Mouse (Mus musculus) heart, postnatal 25 days (tissue): ENCODE results near the gene Cavin1. TPM values are rescaled to one million over a fixed set of nuclear protein-coding genes. Genes with fewer than 3 reads are reported as not detected.

Experiments
- DNase-seq: peaks from one replicate; pipeline ENCODE4 v3.0.0; 2022; ENCODE audit warnings: low spot score
- intact Hi-C: fragments of 180-260 bp; cut with DNase I; formaldehyde crosslinking; loops from one replicate; pipeline ENCODE4 v1.15.1; 2025
- total RNA-seq, 2 experiments: library from RNA; stranded (reverse); gene quantifications; 2 replicates each; pipeline ENCODE4 v1.2.3; 2021

Gene Cavin1
- total RNA-seq, 2 experiments from 2014 or later, result 275 to 277 TPM

DNA sequence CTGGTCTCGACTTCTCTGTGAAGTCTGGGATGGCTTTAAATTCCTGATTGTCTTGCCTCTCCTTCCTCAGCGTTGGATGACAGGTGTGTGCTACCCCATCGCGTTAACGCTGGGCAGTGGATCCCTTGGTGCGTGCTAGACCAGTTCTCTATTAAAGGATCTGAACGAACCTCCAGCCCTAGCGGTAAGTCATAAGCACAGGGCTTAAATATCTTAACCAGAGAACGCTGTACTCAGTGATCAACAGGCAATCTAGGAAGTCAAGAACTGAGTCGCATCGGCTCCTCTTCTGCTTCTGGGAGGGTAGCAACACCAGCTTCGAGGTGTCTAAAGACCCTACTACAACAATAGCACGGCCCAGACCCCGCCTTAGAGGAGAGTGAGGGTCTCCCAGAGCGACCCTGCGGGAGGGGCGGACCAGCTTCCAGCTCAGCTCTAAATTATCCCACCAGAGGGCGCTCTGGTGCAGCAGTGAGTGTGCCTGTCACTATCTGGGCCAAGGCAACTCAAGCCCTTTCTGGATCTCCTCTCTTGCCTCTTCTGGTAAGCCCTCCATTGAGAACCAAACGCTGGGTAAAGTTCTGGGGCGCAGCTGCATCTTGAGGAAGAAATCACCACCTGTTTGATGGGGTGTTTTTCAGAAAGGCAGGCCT lies 12.6 kb upstream of the Cavin1 start:
- peak; percentile 49 for DNase-seq
- intact Hi-C loops, result loop anchor here (2.0 to 5.0 kb wide), 4 partner anchors 34 to 194 kb away; partner anchors contain the start of gene Ccr10

DNA sequence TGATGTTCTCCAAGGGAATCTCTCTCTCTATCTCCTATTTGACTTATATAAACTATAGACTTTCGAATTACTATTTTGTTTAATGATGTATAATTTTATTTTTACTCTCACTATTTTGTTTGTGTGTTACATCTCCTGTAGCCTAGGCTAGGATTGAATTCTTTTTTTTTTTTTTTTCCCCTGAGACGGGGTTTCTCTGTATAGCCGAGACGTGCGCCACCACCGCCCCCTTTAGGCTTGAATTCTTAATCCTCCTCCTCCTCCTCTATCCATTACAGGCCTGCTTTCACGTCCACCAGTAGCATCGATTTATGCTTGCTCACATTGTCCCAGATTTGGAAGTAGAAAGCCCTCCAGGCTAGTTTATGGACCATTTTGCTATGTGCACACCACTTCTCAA lies 11.4 kb upstream of the Cavin1 start:
- intact Hi-C loops, result loop anchor here (2.0 to 5.0 kb wide), 4 partner anchors 35 to 195 kb away; partner anchors contain the start of gene Ccr10
- DNase-seq, result no peak

DNA sequence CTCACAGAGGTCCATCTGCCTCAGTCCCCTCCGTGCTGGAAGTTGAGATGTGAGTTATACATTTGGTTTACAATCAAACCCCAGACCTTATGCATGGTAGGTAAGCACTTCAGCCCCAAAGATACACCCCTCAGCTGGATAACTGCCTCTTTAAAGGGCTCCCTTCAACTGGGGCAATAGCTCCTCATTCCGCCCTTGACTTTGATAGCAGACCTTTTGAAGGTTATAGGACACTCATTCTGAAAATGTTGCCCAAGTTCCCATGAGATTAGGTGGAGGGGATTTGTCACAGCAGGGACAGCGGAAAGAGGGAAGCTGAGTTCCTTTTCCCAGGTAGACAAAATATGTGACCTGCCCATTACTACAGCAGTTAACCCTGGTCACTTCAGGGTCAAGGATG lies 10.5 kb upstream of the Cavin1 start:
- no peak for DNase-seq
- intact Hi-C loops, result loop anchor here (5.0 kb wide), 2 partner anchors 36 to 196 kb away; partner anchors contain the start of gene Ccr10

DNA sequence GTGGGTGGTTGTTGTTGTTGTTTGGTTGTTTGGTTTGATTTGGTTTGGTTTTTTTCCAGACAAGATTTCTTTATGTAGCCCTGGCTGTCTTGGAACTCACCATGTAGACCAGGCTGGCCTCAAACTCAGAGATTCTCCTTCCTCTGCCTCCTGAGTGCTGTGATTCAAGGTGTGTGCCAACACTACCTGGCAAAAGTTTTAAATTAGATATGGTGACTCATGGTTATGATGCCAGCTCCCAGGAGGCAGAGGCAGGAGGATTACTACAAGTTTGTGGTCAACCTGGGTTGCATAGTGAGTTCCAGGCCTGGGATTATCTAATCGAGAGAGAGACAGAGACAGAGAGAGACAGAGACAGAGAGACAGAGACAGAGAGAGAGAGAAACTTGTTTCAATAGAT lies 9.8 kb upstream of the Cavin1 start:
- intact Hi-C loops, result loop anchor here (5.0 kb wide), 2 partner anchors 37 to 197 kb away; partner anchors contain the start of gene Ccr10
- DNase-seq, result no peak

DNA sequence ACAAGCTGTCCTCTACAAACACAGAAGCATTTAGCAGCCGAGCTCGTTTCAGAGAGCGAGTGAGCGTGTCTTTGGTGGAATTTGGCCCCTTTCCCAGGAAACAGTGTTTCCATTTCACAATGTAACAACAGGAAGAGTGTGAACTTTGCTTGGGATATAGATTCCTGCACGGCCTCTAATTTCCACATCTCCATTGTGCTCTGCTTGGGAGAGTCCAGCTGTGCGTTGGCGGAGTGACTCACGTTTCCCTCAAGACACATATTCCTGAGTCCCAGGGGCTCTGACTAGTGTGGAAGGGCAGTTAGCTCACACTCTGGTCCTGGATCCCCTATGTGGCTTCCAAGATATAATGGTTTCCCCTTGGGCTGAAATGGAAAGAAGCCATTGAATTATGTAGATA lies 9.2 kb upstream of the Cavin1 start:
- intact Hi-C loops, result loop anchor here (5.0 kb wide), 2 partner anchors 37 to 197 kb away; partner anchors contain the start of gene Ccr10
- DNase-seq, result peak; percentile 51

DNA sequence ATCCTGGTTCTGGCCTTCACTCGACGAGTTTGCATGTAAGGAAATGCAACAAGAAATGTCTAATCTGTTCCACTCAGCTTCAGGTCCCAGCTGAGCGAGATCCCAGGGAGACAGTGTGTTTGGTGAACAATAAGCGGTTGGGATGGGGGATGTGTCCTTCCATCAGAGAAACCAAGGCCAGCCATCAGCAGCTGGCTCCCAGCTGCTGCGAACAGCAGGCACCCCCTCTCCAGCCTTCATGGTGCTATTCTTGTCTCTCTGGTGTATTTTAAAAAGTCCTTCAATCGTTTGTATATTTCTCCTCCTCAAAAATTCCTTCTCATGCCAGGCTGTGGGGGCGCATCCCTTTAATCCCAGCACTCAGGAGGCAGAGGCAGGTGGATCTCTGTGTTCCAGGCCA lies 4.6 kb upstream of the Cavin1 start:
- intact Hi-C loops, result no loop called here
- DNase-seq, result no peak

DNA sequence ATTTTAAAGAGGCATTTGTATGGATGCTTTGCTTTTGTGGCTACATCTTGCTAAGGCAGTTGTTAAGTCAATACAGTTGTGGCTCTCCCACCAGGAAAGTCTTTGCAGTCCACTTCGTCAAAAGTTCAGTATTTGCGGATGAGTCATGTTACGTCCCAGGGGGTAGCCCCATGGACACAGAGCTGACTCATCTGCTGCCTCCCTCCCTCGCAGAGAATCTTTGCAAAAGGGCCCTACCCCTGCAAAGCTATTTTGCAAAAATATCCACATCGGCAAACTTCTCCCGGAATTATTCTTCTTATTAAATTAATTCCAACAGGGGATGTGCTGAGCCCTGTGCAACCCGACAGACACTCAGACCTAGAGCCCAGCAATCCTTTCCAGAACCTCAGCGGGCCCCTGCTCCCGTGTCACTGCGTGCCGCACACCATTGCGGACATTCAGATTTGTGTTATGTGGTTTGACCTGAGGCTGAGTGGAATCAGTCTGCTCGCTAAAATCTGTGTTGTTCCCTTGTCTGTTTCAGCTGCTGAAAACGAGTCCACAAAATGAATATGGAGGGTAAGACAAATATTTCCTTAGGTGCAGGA lies 3.8 kb upstream of the Cavin1 start:
- intact Hi-C loops, result no loop called here
- no peak for DNase-seq

DNA sequence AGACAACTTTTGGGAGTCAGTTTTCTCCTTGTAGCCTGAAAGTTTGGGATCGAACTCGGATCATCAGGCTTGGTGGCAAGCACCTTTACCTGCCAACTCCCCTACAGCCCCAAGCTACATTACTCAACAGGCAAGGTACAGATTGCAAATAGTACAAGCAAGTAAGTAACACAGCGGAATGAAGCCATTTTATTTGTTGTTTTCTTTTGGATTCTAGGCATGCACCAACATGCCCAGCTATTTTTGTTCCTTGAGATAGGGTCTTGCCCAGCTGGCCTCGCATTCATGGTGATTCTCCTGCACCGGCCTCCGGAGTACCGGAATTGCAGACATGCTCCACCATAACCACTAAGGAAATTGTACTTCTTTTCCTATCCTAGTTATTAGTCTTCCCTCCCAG lies 2.6 kb upstream of the Cavin1 start:
- no peak for DNase-seq
- intact Hi-C loops, result no loop called here

DNA sequence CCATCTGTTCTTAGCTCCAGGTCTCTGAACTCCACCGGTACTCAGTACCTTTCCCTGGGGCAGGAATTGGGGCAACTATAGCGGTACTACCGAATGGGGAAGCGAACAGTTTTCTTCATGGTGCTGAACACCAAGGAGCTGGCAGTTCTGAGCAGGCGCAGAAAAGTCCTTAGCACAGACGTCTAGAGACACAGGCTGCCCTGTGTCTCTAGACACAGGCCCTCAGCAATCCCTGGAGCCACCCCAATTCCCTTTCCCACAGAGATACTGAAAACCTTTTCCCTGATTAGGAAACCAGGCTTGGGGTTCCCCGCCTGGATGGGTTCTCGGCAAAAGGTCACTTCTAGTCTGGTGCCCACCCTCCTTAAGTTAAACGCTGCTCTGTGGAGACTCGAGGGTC lies 768 bp upstream of the Cavin1 start:
- intact Hi-C loops, result no loop called here

DNA sequence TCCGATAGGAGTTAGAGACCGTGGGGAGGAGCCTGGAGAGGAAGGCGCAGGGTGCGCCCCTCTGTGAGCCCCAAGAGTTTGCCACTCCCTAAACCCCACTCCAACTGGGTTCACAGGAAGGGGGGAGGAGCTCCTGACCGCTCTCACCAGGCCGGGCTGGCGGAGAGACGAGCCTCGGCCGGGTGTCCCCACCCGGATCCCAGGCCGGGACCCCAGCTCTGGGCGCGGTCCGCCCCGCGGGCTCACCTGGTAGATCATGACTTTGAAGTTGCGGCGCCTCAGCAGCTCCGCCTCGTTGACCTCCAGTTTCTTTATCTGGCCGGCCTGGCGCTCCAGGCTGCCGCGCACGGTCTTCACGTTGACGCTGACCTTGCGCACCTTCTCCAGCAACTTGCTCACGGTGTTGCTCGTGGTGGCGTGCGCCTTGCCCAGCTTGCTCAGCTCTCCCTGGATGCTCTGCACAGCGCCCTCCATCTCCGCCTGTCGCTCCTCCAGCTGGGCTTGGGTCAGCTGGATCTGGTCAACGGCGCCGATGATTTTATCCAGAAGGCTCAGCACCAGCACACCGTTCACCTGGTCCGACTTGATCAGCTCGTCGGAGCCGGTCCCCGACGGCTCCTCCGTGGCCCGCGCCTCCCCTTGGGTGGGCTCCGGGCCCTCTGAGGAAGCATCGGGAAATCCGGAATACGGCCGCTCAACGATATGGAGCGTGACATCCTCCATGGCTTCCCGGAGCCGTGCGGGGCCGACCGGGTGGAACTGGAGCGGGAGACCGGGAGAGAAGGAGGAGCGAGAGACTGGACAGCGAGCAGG lies 737 bp downstream of the Cavin1 start:
- peak; percentile 74 for DNase-seq
- intact Hi-C loops, result loop anchor here (10.0 kb wide), 1 partner anchor 1075 kb away; the partner anchor contains the start of gene Cd300lg

More for the DNA sequence above, 768 bp upstream of the Cavin1 start:
- no peak for DNase-seq

DNA sequence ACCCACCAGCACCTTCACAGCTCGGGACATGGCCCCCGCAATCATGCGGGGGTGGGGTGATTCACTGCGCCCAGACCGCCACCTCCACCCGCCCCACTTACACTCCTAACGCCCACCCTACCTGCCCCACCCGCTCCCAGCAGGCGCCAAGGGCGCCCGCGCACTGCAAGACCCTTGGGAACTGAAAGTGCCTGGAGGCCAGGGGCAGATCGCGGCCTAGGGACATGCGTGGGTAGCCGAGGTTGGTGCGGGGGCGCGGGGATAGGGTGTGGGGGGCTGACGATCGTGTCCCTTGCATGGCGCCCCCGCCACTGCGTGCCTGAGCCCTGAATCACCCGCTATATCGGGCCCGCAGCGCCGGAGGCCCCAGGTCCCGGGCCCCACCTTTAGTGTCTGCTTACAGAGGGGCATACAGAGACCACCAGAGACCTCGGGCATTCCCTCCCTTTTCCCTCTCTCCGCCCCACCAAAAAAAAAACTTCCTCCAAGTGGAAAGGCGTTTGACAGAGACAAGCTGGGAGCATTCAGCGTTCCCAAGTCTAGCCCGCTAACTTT lies 1.4 kb downstream of the Cavin1 start:
- peak; percentile 35 for DNase-seq

DNA sequence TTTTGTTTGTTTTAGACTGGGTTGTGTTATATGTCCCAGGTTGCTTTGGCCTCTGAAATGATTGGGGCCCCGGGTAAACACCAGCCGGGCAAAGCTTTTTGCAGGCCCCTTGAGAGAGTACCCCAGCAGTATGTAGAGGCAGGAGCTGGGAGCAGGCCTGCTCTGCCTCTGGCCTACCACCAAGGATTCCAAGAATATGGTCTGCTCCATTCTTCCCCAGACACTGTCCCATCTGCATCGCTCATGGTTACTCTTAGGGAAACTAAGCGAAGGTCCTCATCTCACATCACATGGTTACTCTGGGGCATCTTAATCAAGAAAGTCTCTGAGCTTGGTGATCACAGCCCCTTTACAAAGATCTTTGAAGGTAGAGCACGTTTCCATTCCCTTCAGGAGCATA lies 2.2 kb downstream of the Cavin1 start:
- intact Hi-C loops, result loop anchor here (10.0 kb wide), 1 partner anchor 1076 kb away; the partner anchor contains the start of gene Cd300lg
- no peak for DNase-seq

More for the DNA sequence above, 1.4 kb downstream of the Cavin1 start:
- intact Hi-C loops, result loop anchor here (10.0 kb wide), 1 partner anchor 1076 kb away; the partner anchor contains the start of gene Cd300lg

DNA sequence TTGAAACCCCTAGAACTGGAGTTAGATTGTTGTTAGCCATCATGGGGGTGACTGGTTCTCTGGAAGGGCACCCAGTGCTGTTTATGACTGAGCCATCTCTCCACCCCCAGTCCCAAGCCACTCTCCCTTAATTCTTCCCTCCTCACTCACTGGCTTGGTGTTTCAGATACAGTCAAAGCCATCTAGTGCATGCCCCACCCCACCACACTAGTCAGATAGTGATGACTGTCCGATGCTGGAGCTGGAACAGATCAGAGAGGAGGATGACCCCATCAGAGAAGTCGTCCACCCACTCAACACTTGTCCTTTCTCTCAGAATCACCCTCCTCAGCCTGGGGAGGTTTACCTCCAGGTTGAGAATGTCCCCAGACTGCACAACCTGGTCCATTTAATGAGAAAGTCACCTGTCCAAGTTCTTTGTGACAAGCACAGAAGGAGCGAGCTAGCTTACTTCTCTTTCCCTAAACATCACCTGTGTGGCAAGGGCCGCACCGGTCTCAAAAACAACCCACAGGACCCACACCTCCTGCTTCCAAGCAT lies 2.7 kb downstream of the Cavin1 start:
- intact Hi-C loops, result loop anchor here (10.0 kb wide), 1 partner anchor 1077 kb away; the partner anchor contains the start of gene Cd300lg
- DNase-seq, result no peak

DNA sequence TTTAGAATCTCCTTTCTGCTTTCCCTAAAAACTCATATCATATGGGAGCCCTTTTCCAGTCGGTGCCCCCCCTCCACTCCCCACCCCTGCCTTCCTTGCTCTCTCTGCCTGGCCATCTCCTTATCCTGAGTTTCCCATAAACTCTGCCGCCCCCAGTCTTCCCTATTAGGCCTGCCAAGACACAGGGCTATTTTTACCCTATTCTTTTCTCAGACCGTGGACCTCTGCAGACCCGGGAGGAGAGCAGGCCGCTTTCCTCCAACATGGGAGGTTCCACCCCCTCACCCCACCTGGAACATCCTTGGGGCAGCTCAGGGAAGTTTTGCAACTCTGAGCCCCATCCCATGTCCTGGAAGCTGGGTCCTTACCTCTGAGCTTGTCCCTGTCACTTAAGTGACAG lies 3.3 kb downstream of the Cavin1 start:
- intact Hi-C loops, result loop anchor here (10.0 kb wide), 1 partner anchor 1077 kb away; the partner anchor contains the start of gene Cd300lg
- peak; percentile 29 for DNase-seq

DNA sequence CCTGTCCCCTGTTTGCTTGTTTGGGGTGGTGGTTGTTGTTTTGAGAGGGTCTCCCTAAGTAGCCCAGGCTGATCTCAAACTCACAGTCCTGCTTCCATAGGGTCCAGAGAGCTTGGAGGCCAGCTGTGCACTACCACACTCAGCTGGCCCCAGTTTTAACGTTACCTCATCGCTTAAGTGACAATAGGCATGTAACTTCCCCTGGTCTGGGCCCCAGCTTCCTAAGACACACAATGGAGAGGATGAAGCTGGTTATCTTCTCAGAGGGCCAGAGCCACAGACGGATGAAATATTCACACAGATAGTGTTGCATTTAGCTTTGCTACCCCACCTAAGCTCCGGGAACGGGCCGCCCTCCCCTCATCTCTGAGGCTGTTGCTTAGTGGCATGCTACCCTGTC lies 4.9 kb downstream of the Cavin1 start:
- no peak for DNase-seq
- intact Hi-C loops, result loop anchor here (10.0 kb wide), 1 partner anchor 1079 kb away; the partner anchor contains the start of gene Cd300lg

DNA sequence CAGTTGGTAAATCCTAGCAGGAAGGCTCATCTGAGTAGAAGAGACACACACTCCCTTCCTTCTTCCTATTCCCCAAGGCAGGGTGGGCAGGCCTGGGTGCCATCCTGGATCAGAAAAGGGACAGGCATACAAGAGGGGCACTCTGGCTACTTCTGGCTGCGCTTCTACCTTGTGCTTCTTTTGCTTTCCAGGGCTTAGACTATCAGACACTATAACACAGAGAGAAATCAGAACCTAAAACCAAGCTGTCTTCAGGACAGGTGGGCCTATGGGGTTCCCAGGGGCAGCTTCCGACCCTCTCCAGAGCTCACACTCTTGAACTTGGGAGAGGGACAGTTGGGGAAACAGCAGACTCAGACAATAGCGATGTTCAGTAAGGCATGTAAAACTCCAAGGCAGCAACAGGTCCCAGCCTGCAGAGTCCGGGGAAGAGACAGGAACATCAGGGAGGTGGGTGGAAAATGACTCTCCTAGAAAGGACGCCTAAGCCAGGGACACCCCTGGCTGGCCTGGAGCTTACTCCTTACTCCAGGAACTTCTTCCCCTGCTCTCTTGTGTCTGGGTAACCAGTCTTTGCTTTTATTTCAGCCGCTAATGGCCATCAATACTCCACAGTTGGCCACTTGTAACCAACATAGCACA lies 5.7 kb downstream of the Cavin1 start:
- DNase-seq, result no peak
- intact Hi-C loops, result loop anchor here (10.0 kb wide), 1 partner anchor 1080 kb away; the partner anchor contains the start of gene Cd300lg

DNA sequence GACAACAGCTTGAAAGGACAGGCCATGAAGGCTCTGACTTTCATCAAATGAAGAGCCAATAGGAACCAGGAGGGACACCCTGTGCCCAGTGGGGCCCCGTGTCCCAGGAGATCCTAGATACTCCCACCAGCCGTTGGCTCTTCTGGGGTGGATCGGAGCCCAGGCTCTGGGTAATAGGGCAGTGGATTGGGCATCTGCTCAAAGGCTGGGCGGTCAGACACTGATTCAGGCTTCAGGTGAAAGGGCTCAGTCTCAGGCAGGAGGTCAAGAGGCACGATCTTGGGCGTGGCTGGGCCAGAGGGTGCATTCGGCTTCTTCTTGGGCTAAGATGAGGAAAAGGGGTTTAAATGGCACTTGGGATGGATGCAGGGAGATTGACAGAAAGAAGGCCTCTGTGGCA lies 6.5 kb downstream of the Cavin1 start:
- intact Hi-C loops, result loop anchor here (10.0 kb wide), 1 partner anchor 1081 kb away; the partner anchor contains the start of gene Cd300lg
- no peak for DNase-seq

DNA sequence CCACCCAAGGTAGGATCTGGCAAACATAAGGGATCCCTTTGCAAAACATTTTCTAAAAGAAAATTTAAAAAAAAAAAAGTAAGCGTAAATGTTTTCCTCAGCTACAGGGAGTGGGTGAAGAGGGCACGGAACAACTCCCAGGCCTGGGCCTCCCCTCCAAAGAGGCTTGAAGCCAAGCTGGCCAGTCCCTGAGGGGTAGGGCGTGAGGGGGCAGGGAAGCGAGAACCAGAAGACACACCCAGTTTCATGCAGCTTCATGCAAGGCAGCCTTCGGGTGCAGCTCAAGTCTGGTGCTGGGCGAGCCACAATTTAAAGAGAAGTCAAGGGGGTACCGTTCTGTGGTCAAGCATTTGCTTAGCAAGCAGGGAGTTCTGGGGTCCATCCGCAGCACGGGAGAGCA lies 7.0 kb downstream of the Cavin1 start:
- peak; percentile 72 for DNase-seq
- intact Hi-C loops, result loop anchor here (10.0 kb wide), 1 partner anchor 1081 kb away; the partner anchor contains the start of gene Cd300lg
